Mouse (Mus musculus): ENCODE data around the gene Tnfaip3.
A peak's percentile ranks its signal among the peaks of the same experiment; 100 is the strongest.

Gene Tnfaip3

DNA sequence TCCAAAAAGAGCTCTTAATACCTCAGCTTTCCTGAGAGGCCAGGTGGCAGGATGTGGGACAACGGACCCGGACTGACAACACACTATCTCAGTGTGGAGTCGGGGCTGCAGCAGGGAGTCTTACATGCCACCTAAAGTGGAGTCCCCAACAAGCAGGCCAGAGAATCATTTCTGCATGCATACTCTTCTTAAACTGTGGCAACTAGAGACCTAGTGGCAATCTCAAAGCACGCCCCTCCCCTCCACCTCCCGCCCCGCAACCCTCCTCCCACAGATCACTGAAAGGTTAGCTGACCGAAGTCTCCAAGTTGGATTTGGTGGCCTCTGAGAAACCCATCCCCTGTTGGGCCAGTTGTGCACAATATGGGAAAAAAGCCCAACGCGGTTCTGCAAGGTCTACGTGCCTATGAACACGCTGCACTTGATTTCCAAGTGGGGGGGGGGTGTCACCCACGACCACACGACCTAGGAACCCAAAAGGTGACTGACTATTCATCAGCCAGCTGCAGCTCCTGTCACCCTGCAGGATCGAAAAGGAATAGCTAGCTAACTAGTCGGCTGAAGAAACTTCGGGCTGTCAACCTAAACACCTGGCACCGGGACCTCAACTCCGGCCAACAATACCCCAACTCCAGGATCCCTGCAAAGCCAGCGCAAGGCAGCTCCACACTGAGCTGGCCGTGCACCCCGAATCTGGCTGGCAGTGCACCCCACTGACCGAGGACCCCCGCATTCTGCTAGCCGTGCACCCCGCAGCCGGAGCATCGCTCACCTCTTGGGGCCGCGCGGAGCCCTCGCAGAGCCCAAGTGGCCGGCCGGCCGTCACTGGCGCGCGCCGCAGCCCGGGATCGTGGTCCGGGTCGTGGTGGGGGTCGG is 838 bp downstream of the Tnfaip3 start:
- DNase-seq (ENCODE audit: low spot score in 2 of 2) = peak in 1 of 2 experiments; percentile 16

DNA sequence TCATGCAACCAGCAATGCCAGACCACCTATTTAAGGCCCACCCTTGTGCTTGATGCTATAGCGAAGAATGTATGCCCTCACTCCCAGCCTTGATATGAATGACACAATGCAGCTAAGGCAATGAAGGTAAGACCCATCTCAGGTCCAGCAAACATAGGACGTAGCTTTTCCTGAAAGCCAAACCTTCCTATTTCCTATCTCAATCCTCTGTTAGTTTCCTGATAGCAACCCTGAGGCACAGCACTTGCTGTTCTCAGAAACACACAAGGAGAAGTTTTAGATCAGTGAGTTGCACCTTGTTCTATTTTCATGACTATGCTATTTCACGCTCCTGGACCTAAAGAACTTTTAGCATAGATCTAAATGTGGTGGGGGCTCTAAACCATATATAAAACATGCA is 2.1 kb downstream of the Tnfaip3 start:
- DNase-seq (ENCODE audit: low spot score in 2 of 2) = no peak

DNA sequence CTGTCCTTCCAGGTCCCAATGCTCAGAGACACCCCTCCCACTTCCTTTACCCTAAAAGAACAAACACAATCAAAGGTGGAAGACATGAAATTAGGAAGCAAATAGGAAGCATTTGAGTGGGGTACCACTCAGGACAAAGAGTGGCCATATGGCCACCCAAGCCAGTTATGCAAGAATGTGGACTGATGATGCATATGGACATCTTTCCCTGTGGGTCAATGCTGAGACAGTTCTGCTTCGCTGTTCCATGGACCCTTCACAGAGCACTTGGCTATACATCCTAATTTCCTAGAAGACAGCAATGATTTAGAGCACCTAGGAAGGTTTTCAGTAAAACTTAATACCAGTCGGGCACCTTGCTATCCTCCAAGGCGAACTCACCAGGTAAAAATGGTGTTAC is 2.8 kb downstream of the Tnfaip3 start:
- no peak for DNase-seq (ENCODE audit: low spot score in 2 of 2)

DNA sequence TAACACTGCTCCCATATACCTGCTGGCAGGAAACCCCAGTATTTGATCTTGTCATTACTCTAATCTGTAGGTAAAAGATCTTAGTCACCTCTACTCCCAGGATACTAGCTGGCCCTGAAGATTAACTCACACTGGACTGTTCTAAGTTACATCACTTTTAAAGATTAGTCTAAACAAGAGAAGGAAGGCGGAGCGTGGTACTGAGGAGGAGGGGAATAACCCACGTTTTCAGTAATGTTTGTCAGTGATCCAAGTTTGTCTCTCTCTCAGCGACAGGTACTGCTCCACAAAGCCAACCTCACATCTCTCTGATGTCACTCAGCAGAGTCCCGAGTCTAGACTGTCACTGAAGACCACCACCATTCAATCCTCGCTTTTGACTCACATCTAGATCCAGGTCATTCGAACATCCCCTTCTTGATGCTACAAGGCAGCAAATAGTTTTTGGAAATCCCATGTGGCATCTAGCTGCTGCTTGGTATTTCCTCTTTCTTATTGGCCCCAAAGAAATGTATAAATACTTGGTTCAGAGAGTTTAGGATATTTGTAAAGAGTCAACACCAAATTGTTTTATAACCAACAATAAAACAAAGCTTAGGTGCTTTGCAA is 3.5 kb downstream of the Tnfaip3 start:
- no peak for DNase-seq (ENCODE audit: low spot score in 2 of 2)

DNA sequence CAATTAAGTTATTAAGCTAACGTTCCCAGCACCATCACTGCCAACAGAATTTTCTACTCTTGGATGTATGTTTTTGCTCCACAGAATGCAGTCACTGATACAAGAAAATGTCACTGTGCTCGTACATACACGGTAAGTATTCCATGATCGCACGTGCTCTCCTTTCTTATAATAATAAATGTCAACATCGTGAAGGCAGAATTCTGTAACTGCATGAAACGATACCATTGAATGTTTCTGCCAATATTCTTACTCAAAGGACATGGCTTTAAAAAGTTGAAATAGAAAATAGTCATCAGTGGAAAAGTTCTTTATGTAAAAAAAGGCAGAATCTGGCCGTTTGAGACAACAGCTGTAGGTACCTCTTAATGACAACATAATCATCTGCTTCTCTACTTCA is 5.0 kb downstream of the Tnfaip3 start:
- DNase-seq (ENCODE audit: low spot score in 2 of 2) = no peak

DNA sequence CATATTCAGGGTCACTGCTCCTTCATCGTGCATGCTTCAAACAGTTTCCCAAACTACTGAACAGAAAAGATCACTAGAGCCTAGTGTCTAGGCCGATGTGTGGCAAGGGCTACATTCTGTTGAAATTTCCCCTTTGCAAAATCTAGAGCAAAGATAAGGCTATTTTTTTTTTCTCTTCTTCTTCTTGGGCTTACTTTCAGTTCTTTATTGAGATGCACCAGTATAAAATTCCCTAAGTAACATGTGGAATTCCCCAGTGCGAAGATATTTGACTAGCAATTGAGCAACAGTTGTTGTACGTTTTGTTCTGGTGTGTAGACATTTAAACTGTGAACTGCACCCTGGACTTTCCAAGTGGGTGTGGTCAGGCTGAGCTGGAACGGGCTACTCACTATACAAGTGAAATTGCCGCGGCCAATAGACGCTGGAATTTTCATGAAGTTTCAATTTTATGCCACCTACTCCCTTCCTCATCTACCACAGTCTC is 6.2 kb downstream of the Tnfaip3 start:
- no peak for DNase-seq (ENCODE audit: low spot score in 2 of 2)

DNA sequence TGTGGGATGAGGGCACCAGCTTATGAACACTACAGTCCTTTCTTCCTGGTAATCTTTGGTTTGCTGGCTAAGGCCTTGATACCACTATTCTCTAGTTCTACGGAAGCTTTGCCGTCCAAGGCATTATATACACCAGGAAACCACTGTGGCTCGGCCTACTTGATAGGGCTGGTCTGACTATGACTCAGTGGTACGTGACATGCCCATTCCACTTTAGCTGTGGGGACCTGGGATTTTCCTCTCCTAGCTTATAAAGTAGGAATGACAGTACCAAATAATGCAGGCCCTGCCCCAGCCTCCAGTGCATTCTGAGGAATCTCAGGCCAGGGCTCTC is 6.9 kb downstream of the Tnfaip3 start:
- DNase-seq (ENCODE audit: low spot score in 2 of 2) = no peak

DNA sequence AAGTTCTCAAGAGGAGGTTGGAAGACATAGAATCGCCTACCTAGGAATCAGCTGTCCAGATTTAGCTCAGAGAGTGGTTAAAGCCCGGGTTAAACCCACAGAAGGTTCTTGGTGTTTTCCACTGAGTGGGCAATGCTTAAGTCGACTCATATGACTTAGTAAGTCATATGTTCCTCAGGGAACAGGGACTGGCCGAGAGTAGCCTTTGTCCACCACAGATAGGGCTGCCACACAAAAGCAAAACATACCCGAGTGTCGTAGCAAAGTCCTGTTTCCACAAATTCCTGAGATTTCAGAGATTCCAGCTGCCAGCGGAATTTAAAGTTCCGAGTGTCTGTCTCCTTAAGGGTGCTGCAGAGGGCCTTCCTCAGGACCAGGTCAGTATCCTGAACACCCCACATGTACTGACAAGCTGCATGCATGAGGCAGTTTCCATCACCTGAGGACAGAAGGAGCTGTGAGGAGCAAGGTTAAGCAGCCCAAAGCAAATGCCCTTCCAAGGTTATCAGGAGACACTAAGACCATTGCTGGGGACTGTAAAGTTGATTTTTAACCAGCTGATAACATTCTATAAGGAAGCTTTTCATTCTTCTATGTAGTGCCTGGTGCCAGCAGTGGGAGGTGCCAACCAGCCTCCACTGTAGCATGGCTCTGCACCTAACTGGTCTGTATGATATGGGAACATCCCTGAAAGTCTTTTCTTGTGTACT is 7.4 kb downstream of the Tnfaip3 start:
- DNase-seq (ENCODE audit: low spot score in 2 of 2) = no peak

DNA sequence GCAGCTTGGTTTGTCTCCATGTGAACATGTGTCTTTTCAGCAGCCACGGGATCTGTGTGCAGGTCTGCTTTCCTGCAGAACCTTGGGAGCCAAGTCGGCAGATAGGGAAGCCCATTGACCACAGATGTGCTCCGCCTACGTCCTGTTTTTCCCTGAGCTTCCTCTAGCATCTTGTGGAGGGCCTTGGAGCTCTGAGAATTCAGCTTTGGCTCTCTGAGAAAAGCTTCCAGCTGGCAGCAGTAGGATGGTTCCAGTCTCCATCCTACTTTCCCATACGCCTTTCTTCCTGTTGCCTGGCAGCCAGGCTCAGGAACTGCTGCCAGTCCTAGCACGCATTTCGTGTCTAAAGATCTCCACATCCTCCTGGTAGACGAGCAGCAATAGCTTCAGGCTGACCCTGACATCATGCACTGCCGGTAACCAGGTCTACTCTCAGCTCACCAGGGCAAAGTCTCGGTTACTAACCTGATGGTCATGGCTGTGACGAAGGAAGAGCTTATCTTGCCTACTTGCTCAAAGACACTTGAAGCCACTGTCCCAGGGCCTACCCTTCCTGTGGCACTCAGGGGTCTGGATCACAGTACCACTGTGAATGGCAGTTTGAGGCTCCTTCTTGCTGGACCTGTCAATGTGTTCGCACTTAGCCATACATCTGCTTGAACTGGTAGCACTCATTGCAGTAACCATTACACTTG is 13.2 kb downstream of the Tnfaip3 start:
- DNase-seq (ENCODE audit: low spot score in 2 of 2) = no peak

DNA sequence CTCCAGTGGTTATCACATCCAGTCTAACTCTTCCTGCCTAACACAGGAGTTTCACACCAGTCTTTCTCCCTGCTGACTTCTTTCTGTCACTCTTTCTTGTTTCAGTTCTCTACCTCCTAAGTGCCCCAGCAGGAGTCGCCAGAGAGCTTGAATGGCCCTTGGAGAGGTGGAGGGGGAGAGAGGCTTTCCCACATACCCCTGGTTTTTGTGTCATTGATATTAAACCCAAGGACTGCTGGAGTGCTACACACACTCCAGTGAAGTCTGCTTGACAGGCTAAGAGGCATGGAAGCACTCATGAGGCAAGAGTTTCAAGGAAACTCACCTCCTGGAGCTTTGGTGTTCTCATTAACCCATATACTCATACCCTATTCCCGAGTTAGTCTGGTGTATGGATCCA is 16.0 kb downstream of the Tnfaip3 start:
- DNase-seq (ENCODE audit: low spot score in 2 of 2) = peak in 1 of 2 experiments; percentile 29

DNA sequence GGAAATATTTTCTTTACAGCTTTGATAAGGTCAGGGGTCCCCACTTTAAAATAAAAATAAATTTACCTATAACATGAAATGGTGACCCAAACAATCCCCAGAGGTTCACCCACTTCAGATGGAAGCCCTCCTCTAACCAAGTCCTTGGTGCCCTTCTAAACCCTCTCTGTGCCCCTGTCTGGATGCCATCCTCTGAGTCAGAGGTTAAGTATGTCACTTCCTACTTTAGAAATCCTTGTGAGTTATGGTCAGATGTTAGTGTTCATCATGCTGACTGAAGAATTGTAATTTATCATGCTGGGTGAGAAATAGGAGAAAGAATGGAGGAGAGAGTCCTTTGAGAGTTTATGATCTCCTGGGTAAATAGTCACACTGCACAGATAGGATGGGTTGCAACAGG is 19.1 kb downstream of the Tnfaip3 start:
- no peak for DNase-seq (ENCODE audit: low spot score in 2 of 2)

DNA sequence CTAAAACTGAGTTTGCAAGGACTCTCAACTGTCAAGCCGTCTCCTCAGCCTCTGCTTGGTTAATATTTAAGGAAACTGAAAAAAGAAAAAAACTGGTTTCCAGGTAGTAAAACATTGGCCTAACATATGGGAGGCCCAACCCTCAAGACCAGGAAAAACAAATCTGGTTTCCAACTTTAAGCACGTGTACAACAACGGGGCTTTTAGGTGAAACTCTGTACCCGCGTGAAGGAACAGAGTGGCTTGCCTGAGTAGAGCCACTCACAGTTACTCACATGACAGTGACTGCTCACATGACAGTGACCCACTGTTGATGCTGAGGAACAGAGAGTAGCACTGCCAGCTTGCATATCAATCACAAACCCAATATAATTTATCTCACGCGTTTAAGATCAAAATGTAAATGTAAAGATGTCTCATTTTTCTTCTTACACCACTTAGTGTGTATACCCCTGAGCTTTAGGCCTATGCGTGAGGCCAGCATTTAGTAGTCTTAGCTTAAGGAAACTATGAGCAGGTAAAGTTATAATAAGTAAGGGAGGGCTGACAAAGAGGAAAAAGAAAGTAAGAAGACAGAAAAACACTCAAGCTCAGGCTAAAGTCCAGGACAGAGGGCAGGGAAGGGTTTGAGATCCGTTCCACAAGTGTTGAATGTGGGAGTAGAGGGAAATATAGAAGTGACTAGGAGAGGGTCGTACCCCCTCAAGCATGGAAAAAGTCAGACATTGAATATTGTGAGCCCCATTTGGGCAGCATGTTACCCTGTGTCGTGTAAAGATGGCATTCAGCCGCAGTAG is 19.8 kb downstream of the Tnfaip3 start:
- DNase-seq (ENCODE audit: low spot score in 2 of 2) = no peak

DNA sequence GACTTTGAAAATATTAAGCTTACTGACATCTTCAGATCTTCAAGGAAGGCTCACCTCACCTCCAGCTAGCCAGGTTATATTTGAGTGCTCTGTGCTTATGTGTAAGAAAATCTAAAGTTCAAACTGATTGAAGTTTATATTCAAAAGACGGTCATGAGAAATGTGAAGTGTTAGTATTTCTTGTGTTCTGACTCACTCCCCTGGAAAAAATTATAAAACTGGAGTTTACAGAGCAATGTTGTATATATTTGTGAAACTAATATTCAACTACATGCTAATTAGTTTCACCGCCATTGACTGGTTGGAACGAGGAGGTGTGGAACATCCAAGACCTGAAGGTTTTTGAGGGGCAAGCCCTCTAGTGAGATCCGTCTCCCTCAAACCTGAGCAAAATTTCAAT is 22.5 kb downstream of the Tnfaip3 start:
- no peak for DNase-seq (ENCODE audit: low spot score in 2 of 2)

DNA sequence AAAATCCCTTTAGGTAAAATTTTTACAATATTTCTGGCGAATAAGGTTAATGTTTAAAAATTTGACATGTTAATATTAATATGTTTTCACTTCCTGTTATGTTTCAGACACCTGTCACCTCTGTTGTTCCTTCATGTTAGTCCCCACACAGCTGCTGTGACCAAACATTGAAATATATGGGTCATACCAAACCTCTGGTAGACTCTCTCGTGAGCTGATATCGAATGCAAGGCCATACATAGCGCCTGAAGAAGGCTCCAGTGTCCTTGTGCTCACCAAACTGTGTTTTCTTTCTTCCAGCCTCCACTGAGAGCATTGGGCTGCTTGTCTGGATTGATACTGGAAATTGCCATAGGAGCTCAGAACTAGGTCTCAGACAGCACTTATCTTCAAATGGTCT is 24.4 kb downstream of the Tnfaip3 start:
- DNase-seq (ENCODE audit: low spot score in 2 of 2) = no peak

DNA sequence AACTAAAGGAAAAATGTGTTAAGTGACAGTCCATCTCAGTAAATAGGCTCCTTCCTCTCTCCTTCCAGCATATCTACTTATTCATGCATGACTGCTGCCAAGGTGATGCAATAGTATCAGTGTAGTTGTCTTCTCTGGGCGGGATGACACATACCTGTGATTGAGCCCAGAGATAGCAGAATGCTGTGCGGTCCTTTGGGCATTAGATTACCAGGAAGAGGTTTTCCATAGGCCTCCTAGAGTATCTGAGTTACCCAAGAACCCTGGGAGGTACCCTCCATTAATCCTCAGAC is 27.6 kb downstream of the Tnfaip3 start:
- no peak for DNase-seq (ENCODE audit: low spot score in 2 of 2)

DNA sequence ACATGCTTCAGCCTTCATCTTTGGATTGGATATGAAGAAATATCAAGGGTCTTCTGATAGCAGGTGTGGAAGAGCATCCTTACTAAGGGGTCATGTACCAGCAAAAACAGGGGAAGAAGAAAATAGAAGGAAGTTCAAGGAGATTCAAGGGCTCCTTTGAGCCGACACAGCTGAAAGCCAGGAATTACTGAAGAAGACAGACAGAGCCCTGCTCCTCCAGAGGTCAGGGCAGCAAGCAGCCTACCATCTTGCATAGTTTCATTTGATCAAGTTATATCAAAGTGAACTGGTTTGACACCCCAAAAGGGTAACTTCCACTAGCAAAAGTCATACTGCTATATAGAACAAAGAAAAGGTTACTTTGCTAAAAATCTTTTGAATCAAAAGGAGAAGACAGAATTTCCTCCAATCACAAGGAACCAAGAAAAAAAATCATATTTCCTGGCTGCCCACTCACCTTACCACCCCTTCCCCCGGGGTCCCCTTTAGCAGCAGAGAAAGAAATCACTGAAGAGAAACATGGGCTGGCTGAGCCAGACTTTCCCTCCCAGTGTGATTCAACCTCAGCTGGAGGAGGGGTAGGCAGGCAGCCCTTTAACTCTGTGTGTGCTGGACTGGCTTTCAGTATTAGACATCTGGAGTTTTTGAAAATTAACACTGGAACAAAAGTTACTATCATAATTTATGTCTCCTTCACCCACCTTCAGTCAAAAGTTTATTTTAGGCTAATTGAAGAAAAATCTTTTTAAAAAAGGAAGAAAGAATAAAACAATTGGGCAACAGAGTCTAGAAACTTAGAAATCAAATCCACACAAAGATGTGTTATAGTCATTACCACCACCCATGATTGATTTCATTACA is 28.2 kb downstream of the Tnfaip3 start:
- DNase-seq (ENCODE audit: low spot score in 2 of 2) = no peak

DNA sequence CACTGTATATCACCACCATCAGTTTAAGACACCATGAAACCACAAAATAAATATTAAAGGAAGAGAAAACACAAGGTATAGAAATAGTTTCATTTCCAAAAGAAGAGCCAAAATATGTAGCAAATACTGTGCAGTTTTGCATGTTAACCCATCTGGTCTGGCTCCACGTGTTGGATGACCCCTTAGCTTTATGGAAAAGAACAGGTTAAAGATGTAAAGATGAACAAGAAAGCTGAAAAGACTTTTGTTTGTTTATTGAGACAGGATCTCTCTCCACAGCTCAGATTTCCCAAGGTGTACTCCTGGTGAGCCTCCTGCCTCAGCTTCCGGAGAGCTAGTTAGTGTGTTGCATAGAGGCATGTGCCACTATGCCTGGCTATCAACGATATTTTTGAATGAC is 29.9 kb downstream of the Tnfaip3 start:
- DNase-seq (ENCODE audit: low spot score in 2 of 2) = no peak

DNA sequence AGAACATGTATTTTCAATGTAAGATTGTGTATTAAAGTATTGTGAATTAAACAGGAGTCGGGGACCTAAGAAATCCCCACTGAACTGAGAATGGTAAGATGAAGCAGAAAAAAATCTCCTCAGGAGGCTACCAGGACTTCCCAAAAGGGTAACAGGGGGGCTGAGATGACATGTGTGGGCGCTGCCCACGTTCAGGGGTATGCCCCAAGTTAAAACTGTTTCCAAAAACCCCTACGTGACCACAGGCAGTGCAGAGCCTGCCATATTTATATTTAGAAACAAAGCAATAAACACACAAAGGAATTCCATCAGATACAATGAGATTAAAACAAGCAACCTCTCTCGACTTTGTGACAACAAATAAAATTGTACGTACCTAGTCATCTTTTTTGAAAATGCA is 31.9 kb downstream of the Tnfaip3 start:
- no peak for DNase-seq (ENCODE audit: low spot score in 2 of 2)

DNA sequence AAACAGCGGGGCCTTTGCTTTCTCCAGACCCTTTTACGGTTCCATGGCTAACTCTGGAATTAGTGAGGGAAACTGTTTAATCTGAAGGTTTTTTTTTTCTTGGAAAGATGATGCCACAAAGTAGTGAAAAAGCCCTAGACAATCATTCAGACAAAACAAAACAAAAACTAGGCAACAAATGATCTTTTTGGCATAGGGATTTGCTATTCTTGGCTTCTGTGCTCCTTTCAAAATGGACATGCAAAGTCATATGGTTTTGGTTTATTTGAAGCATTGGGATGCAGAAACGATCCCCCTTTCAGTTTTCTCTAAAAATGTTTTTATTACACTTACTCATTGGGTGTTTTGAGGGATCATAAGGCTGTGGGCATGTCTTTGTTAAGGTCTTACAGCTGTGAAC is 41.0 kb downstream of the Tnfaip3 start:
- DNase-seq (ENCODE audit: low spot score in 2 of 2) = no peak

DNA sequence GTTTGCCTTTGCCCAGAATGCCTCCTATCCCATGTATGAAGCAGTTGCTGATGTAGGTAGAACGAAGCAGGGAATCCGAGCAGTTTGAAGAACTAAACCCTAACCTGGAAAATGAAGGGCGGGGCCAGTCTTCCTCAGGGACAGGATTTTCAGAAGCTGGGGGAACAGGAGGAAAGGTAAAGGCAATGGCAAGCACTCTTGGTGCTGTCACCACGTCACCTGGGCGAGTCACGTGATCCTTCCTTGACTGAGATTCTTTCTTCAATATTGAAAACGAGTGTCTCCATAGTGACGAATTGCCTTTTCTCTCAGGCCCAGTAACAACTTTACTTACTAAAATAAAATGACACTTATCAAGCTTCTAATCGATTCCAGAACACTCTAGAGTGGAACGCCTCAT is 48.6 kb downstream of the Tnfaip3 start:
- no peak for DNase-seq (ENCODE audit: low spot score in 2 of 2)

DNA sequence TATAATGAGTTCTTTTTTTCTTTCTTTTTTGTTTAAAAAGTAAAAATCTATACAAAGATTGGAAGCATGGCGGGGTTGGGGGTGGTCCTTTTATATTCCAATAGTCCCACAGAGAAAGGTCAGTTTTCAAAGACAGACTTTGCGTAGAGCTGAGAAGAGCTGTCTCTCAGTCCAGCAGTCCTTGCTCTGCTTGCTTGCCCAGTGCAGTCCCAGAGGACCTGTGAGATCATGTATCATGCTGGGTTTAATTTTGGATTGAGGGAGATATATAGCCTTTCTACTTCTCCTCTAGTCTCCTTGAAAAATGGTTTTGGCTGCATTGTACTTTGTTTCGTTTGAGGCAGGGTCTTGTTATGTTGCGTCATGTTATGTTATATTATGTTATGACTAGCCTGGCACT is 49.9 kb downstream of the Tnfaip3 start:
- DNase-seq (ENCODE audit: low spot score in 2 of 2) = no peak

All from spleen, postnatal 4 days (tissue).